Mouse (Mus musculus) liver, embryonic 15.5 days (tissue): ENCODE data around the gene Gemin4. TPM values are rescaled to one million over a fixed set of nuclear protein-coding genes. Genes with fewer than 3 reads are reported as not detected.

Source experiments
- ATAC-seq: fragments of 200-750 bp; cut with Nextera tagmentation; 2 replicates; pipeline ENCODE4 v1.8.0; 2017; ENCODE audit warnings: moderate number of reproducible peaks, mild to moderate bottlenecking, moderate library complexity; ENCODE audit not compliant: insufficient read depth
- H3K27ac ChIP-seq: fragments of 300-500 bp; sonication (generic); replicated peaks from 2 replicates; pipeline ENCODE4 v1.5.1; 2015; ENCODE audit warnings: mild to moderate bottlenecking, inconsistent platforms
- H3K27me3 ChIP-seq: fragments of 300-500 bp; sonication (generic); 2 replicates; pipeline ENCODE4 v1.6.1; 2015; ENCODE audit warnings: mild to moderate bottlenecking, inconsistent platforms
- H3K36me3 ChIP-seq: fragments of 300-500 bp; sonication (generic); replicated peaks from 2 replicates; pipeline ENCODE4 v1.6.1; 2015; ENCODE audit warnings: moderate library complexity, mild to moderate bottlenecking, inconsistent platforms
- H3K4me1 ChIP-seq: fragments of 300-500 bp; sonication (generic); replicated peaks from 2 replicates; pipeline ENCODE4 v1.6.1; 2015; ENCODE audit warnings: inconsistent platforms
- H3K4me2 ChIP-seq: fragments of 300-500 bp; sonication (generic); 2 replicates; pipeline ENCODE4 v1.6.1; 2015; ENCODE audit warnings: moderate library complexity, mild to moderate bottlenecking, inconsistent platforms
- H3K4me3 ChIP-seq: fragments of 300-500 bp; sonication (generic); replicated peaks from 2 replicates; pipeline ENCODE4 v1.5.1; 2015; ENCODE audit warnings: mild to moderate bottlenecking, inconsistent platforms
- H3K9ac ChIP-seq: fragments of 300-500 bp; sonication (generic); 2 replicates; pipeline ENCODE4 v1.6.1; 2015; ENCODE audit warnings: moderate library complexity, mild to moderate bottlenecking, inconsistent platforms
- H3K9me3 ChIP-seq: fragments of 300-500 bp; sonication (generic); replicated peaks from 2 replicates; pipeline ENCODE4 v1.6.1; 2016; ENCODE audit warnings: inconsistent platforms
- WGBS: fragments of 180-500 bp; shearing (Covaris S2); methylation state at CpG from one replicate; pipeline ENCODE4 v1.1.7; 2015; ENCODE audit warnings: mixed read lengths; ENCODE audit not compliant: insufficient replicate concordance; 5-methylcytosine and 5-hydroxymethylcytosine counted together
- polyA plus RNA-seq: library from polyadenylated mRNA; unstranded; fragments of >200 nt; fragmentation: Nextera tagmentation; extraction: Ambion mirVana; gene quantifications from 2 replicates; pipeline ENCODE4 v1.2.1, GENCODE M21; 2015

The Gemin4 gene
- polyA plus RNA-seq, 1 experiment from 2014 or later, result 12.7 TPM

DNA sequence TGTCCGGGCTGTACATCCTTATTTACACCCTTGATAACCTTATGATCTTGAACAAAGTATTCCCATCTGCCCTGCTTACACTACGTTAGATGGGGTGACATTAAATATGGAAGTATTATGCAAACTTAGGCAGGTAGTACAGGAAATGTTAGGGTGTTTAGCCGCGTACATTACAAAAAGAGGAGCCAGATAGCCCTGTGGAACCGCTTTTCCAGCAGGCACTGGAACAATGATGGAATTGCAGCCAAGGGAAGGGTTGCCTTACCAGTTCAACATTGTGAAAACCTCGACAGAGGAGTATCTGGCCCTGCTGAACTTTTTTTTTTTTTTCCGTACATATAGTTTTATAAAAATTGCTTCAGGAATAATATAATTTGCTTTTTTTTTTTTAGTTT, 37.3 kb downstream of the Gemin4 start:
- Histone ChIP-seq H3K4me2 (peak overlapping the region; percentile 88), H3K27me3 (no peaks in the 10 kb centered on the region), H3K9ac (peak overlapping the region; percentile 85), H3K9me3 (no peaks in the 10 kb centered on the region), H3K27ac (peak overlapping the region; percentile 73; the same call in 1 of the 2 replicates), H3K36me3 (peaks cover 14% of the 10 kb centered on the region; the same call in 1 of the 2 replicates), H3K4me1 (peaks cover 15% of the 10 kb centered on the region), H3K4me3 (peak overlapping the region; percentile 81)
- no peak for ATAC-seq
- 11% methylated on average over 7 of the region's 7 CpGs for WGBS

DNA sequence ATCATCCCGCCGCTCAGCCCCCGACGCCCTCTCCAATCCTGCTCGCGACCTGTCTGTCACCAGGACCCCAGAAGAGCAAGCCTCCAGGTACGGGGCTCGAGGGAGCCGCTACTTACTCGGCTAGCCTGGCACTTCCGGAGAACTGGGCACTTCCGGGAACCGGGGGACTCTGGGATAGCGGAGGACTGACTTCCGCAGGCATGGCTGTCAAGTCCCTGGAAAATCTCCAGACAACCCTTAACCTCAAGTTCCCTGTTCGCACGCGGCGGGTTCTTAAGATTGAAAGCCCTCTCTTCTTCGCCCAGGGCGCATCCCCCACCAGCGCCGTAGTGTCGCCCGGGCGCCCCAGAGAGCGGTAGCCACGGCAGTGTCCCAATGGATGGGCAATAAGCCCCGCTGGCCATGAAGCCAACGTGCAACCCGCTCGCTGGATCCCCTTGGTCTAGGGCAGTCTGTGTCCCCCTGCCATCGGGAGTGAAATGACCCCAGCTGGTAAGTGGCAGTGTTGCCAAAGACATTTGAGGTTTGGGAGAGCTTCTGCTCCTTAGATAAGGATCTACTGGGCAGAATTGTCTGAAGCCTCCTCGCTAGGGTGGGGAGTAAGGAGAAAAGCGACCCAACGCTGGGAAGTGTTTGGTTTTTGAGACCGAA, 37.8 kb downstream of the Gemin4 start, which contains the start of the genes Vps53 and Fam57a:
Gene Vps53, minus strand, starts transcription at position 153 of the 651 bp plus-strand sequence.
Gene Fam57a, plus strand, starts transcription at position 177 of the 651 bp plus-strand sequence.
- no peaks in the 10 kb centered on the region for H3K27me3 ChIP-seq
- under 1% methylated on average over 37 of the region's 37 CpGs for WGBS
- peak within 1 kb of the TSS; percentile 81 for H3K4me3 ChIP-seq
- H3K36me3 ChIP-seq, result peaks cover 16% of the 10 kb centered on the region; the same call in 1 of the 2 replicates
- no peaks in the 10 kb centered on the region for H3K9me3 ChIP-seq
- peak within 1 kb of the TSS; percentile 85 for H3K9ac ChIP-seq
- peak within 1 kb of the TSS; percentile 88 for H3K4me2 ChIP-seq
- peak within 1 kb of the TSS; percentile 73 for H3K27ac ChIP-seq
- peaks cover 15% of the 10 kb centered on the region for H3K4me1 ChIP-seq
- peak; percentile 87 for ATAC-seq

DNA sequence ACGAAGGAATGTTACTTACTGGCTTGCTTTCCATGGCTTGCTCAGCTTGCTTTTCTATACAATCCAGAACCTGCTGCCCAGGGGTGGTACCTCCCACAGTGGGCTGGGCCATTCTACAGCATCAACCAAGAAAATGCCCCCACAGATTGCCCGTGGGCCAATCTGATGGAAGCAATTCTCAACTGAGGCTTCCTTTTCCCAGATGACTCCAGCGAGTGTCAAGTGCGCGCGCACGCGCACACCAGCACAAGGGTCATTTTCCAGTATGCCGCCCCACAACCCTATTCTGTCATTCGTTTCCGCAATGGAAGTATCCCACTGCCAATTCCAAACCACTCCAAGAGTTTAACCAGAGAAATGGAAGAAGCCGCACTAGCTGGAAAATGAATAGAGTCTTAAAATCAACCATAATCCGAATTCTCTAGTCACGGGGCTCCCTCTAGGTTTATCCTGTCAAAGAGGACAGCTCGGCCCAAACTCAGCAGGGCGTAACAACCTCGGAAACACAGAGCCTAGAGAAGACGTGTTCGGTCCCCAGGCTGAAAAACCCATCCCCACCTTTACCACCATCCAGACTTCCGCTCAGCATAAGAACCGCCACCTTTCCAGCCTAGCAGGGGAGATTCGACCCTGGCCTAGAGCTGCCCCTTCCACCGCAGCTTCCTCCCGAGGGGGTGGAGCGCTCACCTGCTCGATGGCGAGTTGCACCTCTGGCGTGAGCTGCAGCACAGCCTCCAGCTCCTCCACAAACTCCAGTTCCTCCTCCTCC, 38.6 kb downstream of the Gemin4 start:
- Histone ChIP-seq H3K36me3 (peaks cover 20% of the 10 kb centered on the region; the same call in 1 of the 2 replicates), H3K9ac (peak overlapping the region; percentile 85)
- WGBS, result 1% methylated on average over 28 of the region's 28 CpGs

GRCm38 (mm10) chr11:76170207-76170606, 47.3 kb downstream of the Gemin4 start:
- H3K9me3 ChIP-seq, result no peaks in the 10 kb centered on the region
- WGBS, result 74% methylated on average over 5 of the region's 5 CpGs
- no peak overlapping the region for H3K4me2 ChIP-seq
- no peak for ATAC-seq
- no peak overlapping the region for H3K9ac ChIP-seq
- no peak overlapping the region for H3K4me3 ChIP-seq
- H3K4me1 ChIP-seq, result 0 out of 2 replicates have a peak, but pooled peaks cover 4% of the 10 kb centered on the region
- no peaks in the 10 kb centered on the region for H3K27me3 ChIP-seq
- no peak overlapping the region for H3K27ac ChIP-seq
- peaks cover 23% of the 10 kb centered on the region; the same call in 1 of the 2 replicates for H3K36me3 ChIP-seq

More for the DNA sequence above, 38.6 kb downstream of the Gemin4 start:
- no peaks in the 10 kb centered on the region for H3K27me3 ChIP-seq
- H3K4me1 ChIP-seq, result peaks cover 15% of the 10 kb centered on the region
- H3K4me3 ChIP-seq, result peak overlapping the region; percentile 81
- ATAC-seq, result peak; percentile 81
- no peaks in the 10 kb centered on the region for H3K9me3 ChIP-seq
- H3K27ac ChIP-seq, result peak overlapping the region; percentile 73
- H3K4me2 ChIP-seq, result peak overlapping the region; percentile 88

DNA sequence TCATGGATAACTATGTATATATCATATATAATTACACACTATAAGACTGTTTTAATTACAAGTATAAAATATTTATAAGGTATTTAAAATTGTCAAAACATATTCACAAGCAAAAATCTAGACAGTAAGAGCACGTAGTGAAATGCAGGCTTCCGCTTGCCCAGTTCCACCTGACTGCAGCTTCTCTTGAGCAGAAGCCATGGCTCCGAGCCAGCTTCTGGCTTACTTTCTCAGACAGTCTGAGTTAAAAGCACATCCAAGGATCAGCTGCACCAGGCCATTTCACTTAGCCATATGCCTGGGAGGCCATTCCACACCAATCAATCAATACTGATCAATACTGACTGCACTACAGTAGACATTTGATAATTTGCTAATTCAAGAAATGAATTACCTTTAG, 48.5 kb downstream of the Gemin4 start:
- 81% methylated on average over 3 of the region's 3 CpGs for WGBS
- H3K9ac ChIP-seq, result no peak overlapping the region
- no peak overlapping the region for H3K27ac ChIP-seq
- H3K4me1 ChIP-seq, result 0 out of 2 replicates have a peak, but pooled peaks cover 4% of the 10 kb centered on the region
- no peaks in the 10 kb centered on the region for H3K9me3 ChIP-seq
- H3K36me3 ChIP-seq, result peaks cover 18% of the 10 kb centered on the region; the same call in 1 of the 2 replicates
- no peaks in the 10 kb centered on the region for H3K27me3 ChIP-seq
- H3K4me2 ChIP-seq, result no peak overlapping the region
- no peak for ATAC-seq
- no peak overlapping the region for H3K4me3 ChIP-seq

- no peak overlapping the region for H3K4me3 ChIP-seq
- no peak for ATAC-seq
- no peak overlapping the region for H3K27ac ChIP-seq
- no peak overlapping the region; the same call in 1 of the 2 replicates for H3K4me2 ChIP-seq
- WGBS, result 20% methylated on average over 5 of the region's 5 CpGs
- H3K9me3 ChIP-seq, result no peaks in the 10 kb centered on the region
- no peaks in the 10 kb centered on the region for H3K27me3 ChIP-seq
- 0 out of 2 replicates have a peak, but pooled peaks cover 4% of the 10 kb centered on the region for H3K4me1 ChIP-seq
- H3K9ac ChIP-seq, result no peak overlapping the region
- H3K36me3 ChIP-seq, result 0 out of 2 replicates have a peak, but pooled peaks cover 6% of the 10 kb centered on the region
Observed at GRCm38 (mm10) chr11:76167079-76167765, 50.2 kb downstream of the Gemin4 start.

- H3K4me2 ChIP-seq, result no peak overlapping the region
- no peak overlapping the region for H3K4me3 ChIP-seq
- no peaks in the 10 kb centered on the region for H3K9me3 ChIP-seq
- 0 out of 2 replicates have a peak, but pooled peaks cover 4% of the 10 kb centered on the region for H3K36me3 ChIP-seq
- no peak for ATAC-seq
- 0 out of 2 replicates have a peak, but pooled peaks cover 4% of the 10 kb centered on the region for H3K4me1 ChIP-seq
- H3K9ac ChIP-seq, result no peak overlapping the region
- no peak overlapping the region for H3K27ac ChIP-seq
- H3K27me3 ChIP-seq, result no peaks in the 10 kb centered on the region
- 85% methylated on average over 4 of the region's 4 CpGs for WGBS
Observed at GRCm38 (mm10) chr11:76166657-76167056, 50.8 kb downstream of the Gemin4 start.

Other genes starting within 250 kb of the Gemin4 start
- not detected in 2 replicates for gene 1700016K19Rik, start 217.8 kb downstream of the Gemin4 start, polyA plus RNA-seq
- 5.4 and 6.0 TPM in 2 replicates for gene Rflnb, start 189.9 kb downstream of the Gemin4 start, polyA plus RNA-seq
- gene Vps53, start 38.0 kb downstream of the Gemin4 start, polyA plus RNA-seq, result 13.5 and 14.4 TPM in 2 replicates
- gene Fam57a, start 38.0 kb downstream of the Gemin4 start, polyA plus RNA-seq, result 3.7 and 4.2 TPM in 2 replicates
- gene Dbil5, start 56 bp downstream of the Gemin4 start, polyA plus RNA-seq, result 0.36 and 0.59 TPM in 2 replicates
- gene Mrm3, start 26.1 kb upstream of the Gemin4 start, polyA plus RNA-seq, result 14.1 and 14.2 TPM in 2 replicates
- 50.7 and 52.0 TPM in 2 replicates for gene Glod4, start 26.1 kb upstream of the Gemin4 start, polyA plus RNA-seq
- 2.5 and 2.8 TPM in 2 replicates for gene Nxn, start 181.5 kb upstream of the Gemin4 start, polyA plus RNA-seq
- gene Timm22, start 189.3 kb upstream of the Gemin4 start, polyA plus RNA-seq, result 36.6 and 37.4 TPM in 2 replicates